Mouse (Mus musculus) fat pad, adult 2 months (tissue): ENCODE measurements around the gene Garem2.

ENCODE experiments used
- DNase-seq: peaks from one replicate; pipeline ENCODE4 v3.0.0-alpha.2; 2011; ENCODE audit warnings: low read depth, low spot score; ENCODE audit errors: extremely low read depth

The Garem2 gene

DNA sequence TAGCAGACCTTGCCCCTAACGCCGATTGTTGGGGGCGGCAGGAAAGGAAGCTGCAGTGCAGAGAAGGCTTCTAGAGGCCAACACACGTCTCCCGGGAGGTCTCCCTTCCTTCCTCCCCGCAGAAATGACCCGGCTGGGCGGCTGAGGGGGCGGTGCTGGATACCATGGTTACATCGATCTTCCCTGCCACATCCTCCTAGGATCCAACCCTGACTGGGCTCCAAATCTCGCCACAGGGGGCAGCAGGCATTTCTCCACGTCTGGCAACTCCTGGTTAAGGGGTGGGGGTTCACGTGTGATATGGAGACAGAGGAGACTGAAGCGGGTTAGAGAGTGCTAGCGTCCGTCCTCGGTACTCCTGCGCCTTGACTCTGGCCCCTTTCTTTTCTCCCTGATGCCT lies 6.2 kb downstream of the Garem2 start:
- no peak for DNase-seq

DNA sequence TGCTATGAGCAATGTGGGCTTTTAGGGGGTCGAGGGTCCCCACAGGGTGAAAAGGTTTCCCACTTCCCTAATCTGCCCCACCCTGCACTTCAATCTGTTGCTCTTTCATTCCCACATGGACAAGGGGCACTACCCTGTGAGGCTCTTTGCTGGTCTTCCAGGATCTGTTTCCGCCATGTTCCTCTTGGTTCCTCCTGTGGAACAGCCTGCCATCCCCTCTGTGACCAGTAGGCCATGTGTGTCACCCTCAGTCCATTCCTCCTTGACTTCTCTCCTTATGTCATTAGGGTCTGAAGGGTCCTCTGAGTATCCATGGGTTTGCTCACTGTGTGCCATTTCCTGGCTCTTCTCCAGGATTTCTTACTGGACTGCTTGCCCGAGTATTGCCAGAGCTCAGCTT lies 6.8 kb downstream of the Garem2 start:
- no peak for DNase-seq

DNA sequence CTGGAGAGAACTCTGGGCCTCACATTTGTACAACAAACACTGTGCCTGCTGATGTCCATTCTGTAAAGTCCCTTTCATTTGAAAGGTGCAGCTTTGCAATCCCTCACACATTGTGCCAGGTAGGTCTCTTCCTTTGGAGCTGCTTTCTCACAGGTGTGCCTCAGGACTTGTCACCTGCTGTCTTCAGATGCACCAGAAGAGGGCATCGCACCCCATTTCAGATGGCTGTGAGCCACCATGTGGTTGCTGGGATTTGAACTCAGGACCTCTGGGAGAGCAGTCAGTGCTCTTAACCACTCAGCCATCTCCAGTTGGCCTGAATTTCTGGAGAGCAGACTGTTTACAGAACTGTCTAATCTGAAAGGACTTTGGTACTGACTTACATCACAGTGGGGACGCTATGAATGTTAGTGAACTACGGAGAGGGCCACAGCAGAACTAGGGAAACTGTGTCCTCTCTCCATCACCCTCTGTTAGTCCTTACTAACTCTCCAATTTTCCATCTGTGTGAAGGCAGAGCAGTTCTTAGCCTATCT lies 7.6 kb downstream of the Garem2 start:
- no peak for DNase-seq

DNA sequence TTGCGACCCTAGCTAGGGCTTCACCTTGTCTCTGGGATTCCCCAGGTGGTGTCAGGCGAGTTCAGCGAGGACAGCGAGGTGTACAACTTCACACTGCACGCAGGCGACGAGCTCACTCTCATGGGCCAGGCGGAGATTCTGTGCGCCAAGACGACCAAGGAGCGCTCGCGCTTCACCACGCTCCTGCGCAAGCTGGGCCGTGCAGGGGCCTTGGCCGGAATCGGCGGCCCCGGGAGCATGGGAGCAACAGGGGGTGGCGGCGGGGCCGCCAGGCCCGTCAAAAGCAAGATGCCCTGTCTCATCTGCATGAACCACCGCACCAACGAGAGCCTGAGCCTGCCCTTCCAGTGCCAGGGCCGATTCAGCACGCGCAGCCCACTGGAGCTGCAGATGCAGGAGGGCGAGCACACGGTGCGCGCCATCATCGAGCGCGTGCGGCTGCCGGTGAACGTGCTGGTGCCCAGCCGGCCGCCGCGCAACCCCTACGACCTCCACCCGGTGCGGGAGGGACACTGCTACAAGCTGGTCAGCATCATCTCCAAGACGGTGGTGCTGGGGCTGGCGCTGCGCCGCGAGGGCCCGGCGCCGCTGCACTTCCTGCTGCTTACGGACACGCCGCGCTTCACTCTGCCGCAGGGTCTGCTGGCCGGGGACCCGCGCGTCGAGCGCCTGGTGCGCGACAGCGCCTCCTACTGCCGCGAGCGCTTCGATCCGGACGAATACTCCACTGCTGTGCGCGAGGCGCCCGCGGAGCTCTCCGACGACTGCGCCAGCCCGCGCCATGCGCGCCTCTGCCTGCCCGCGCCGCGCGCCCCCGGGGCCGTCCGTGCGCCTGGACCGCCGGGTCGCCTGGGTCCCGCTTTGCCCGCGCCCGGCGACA lies 9.2 kb downstream of the Garem2 start:
- no peak for DNase-seq

DNA sequence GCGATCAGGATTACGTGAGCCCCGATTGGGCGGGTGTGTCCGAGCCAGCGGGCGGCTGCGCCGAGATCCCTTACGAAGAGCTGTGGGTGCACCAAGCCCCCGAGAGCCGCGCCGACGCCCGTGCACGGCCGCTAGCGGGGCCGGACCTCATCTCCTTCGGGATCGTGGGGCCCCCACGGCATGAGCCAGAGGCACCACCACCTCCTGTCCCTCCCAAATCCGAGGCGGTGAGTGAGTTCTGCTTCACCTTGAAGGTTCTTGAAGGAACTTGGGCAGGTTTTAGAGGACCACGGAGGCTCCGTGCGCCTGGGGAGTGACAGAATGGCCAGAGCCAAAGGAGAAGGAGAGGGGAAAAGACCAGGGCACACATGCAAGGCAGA lies 9.8 kb downstream of the Garem2 start:
- no peak for DNase-seq

DNA sequence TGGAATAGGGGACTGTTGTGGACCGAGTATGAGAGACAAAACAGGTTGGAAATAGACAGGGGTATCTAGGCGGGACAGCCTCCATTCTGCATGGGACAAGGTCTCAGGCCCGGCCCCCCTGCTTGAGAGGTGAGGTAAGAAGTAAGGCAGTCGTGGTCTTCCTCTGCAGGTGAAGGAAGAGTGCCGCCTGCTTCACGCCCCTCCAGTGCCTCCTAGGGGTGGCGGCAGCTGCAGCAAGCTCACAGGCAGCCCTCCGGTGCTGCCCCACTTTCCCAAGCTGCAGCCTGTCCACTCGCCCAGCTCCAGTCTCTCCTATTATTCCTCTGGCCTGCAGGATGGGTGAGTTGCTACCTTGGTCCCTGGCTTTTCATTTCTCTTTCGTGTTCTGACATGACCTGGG lies 10.8 kb downstream of the Garem2 start:
- DNase-seq = no peak

DNA sequence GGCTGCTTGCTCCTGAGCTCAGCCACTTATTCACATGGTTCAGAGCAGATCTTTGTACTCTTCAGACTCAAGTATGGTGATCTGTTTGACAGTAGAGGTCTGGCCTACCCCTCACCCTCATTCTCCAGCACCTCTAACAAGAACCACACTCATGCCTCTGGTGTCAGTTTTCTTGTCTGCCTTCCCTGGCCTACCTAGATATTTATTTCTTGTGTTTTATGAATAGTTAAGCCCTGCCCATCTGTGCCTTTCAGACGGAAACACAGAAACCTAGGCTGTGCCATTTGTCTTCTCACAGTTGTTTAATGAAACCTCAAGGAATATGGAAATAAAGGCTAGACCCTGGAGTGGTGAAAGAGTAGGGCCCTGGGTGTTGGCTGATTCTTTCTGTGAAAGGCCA lies 13.1 kb downstream of the Garem2 start:
- DNase-seq = no peak

DNA sequence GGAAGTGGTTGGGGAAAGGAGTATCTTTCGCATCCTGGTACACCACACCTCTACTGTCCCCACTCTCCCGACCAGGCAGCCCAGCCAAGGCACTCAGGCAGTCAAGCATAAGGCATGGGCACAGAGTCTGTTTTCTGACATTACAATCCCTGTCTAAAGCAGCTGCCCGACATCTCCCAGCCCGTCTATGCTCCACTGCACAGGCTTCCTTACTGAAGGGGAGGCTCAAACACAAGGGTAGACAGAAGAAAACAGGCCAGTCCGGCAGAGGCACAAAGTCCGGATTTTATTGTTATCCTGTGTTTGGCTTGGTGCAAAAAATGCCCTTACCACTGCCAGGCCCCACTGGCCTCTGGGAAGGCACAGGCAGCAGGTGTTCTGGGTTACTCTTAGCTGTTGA lies 14.2 kb downstream of the Garem2 start:
- DNase-seq = no peak

DNA sequence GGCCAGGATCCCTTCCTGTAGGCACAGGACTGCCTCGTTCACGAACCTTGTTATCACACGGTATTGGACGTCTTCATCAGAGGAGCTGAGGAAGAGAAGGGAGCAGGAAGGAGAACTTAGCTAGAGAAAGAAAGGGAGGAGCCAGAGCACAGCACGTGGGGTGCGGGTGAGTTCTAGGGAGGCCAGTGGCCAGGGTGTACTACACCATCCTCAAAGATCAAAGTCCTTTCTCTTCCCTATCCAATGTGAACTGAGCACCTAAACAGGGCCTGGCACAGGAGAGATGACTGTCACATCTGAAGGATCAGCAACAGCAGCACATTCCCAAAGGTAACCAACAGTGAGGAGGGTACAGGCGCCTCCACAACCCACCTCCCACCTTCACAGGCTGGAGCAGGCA lies 15.1 kb downstream of the Garem2 start:
- no peak for DNase-seq

DNA sequence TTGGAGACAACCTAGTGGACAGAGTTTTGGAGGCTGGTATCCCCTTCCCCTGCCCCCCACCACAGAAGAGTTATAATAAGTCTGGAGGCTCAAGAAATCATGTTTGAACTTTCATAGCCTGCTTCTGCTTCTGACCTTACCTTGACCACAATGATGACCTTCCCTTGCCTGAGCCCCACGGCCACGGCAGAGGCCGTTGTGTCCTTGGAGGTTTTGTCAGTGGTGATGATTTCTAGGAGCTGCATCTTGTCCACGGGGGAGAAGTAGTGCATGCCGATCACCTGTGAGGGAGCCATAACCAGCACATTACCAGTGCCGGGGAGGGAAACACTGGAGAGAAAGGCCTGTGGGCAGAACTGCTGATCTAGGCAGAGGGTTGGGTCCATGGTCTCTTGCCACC lies 17.5 kb downstream of the Garem2 start:
- no peak for DNase-seq

DNA sequence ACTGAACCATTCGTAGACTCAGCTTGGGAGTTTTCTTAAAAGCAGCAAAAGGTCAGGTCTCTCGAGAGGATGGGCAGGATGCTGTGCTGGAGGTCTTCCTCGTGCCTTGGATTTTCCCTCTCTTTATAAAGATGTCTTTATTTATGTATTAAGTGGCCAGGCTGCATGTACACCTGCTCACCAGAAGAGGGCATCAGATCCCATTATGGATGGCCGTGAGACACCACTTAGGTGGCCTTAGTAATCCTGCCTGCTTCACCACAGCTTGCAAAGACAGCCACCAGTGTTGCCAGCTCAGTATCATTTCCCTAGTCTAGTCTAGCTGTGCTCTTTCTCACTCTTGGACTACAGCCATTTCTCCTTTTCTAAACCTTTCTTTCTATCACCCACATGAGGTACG lies 20.6 kb downstream of the Garem2 start:
- no peak for DNase-seq

DNA sequence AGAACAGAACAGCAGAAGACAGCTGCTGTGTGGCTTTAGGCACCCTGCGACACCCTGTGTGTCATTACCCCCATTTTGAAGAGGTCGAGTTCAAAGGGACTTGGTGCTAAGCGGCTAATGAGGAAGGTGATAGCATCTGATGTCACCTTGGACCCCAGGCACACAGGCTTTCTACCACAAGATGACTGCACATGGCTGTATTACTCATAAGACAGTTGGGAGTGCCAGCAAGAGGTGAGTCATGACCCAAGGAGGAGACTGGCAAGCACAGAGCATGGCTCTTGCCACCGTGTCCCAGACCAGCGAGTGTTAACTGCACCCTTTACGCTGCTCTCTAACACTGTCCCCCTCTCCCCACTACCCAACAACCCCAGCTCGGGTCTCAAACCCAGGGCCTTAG lies 21.8 kb downstream of the Garem2 start:
- no peak for DNase-seq

DNA sequence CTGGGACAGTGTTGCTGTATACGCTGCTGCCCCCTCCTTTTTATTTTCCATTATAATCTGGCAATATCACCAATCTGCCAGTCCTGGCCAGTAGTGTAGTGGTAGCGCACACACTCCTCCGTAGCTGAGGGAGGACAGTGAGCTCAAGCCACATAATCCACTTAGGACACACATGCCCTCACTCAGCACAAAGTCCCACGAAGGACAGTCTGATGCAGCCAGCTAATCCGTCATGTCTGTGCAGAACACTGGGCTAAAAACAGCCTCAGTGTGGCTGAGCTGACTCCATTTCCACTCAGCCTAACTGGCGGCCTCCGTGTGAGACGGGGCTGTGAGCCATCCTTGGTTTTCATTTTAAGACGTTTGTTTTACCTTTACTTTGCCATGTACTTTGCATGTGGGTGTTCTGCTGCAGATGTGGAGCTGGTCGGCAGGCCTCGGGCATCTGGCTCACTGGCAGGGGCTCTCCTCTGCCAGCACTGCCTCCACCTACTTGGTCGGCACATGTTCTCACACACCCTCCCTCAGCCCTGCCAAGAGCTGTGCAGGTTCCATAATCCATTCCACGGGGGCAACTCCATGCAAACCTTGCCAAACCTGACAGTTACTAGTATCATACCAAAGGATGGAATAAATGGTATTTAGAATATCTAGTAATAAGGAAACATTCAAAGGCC lies 23.1 kb downstream of the Garem2 start:
- no peak for DNase-seq

DNA sequence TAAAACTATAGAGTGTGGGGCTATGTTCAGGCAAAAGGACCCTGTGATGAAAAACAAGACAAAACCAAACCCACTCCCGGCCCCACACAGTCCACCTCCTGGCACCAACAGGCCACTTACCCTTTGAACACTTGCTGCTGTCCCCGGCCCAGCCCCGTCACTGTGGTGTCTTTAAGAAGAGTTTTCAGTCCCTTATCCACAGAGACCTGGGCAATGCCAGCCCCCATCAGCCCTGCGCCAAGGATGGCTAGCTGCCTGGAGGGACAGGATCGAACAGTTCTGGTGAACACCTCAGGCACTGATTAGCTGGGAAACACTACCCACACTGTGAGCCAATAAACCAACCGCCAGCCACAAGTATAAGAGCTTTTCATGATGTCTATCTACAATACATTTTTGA lies 23.7 kb downstream of the Garem2 start:
- no peak for DNase-seq

DNA sequence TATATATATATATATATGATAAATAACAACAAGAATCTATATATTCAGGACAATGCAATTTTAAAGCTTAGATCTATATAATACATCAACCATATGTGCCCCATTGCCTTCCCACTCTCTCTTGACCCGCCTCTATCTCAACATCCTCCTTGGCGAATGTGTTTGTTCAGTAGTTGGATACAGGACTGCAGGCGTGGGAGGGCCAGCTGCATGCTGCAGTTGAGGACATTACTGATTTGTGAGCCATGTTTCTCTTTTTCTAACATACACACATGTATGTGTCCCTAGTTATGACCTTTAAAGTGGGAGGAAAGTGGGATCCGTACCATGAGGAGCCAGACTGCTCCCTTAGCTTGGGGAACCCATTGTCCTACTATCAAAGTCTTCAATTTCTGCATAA lies 26.3 kb downstream of the Garem2 start:
- DNase-seq = no peak

DNA sequence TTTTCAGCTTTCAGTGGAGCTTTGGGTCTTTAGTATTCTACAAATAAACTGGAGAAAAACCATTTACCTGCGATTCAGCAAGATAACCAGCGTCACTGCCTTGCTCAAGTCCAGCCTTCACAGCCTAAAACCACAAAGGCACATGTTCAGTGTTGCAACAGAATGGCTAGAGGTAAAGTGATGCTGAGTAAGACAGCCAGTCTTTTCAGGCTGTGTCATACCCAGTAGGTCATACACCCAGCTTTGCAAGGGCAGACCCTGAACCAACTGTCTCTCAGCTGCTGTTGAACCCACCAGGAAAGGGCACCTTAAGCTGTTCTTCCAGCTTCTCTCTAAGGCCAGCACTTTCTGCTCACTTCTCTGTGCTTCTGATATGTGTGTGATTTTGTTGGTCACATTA lies 27.2 kb downstream of the Garem2 start:
- no peak for DNase-seq

DNA sequence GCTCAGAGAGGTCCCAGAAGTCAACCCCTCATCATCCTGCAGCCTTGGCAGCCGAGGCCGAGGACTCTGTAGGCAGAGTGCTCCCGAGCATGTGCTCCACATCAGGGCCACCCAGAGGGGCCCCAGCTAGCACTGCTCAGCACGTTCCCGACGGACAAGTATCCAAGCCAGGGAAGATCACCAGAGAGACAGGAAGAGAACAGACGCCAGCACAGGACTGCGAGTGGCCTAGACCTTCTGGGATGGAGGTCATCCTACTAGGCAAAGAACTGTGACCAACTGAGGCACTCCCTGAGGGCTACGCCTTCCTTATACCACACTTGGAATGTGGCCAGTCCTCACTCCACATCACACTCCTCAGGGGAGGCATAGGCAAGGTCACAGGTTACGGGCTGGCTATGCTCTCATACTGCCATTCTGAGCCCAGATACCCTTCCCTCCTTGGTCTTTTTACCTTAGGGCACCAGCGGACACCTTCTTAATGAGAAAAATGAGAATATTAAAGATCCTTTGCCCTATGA lies 30.8 kb downstream of the Garem2 start:
- no peak for DNase-seq

DNA sequence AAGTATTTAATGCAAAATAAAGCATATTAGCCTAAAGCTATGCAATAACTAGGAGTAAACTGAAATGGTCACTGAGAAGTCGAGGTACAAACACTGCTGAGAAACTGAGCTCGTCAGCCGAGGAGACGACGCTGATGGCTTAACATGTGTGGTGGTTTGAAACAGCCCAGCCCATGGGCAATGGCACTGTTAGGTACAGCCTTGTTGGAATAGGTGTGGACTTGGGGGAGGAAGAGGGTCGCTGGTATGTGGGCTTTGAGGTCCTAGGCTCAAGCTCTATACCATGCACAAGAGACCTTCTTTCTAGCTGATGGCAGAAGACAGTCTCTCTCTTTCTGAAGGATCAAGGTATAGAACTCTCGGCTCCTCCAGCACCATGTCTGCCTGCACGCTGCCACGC lies 32.3 kb downstream of the Garem2 start:
- no peak for DNase-seq

DNA sequence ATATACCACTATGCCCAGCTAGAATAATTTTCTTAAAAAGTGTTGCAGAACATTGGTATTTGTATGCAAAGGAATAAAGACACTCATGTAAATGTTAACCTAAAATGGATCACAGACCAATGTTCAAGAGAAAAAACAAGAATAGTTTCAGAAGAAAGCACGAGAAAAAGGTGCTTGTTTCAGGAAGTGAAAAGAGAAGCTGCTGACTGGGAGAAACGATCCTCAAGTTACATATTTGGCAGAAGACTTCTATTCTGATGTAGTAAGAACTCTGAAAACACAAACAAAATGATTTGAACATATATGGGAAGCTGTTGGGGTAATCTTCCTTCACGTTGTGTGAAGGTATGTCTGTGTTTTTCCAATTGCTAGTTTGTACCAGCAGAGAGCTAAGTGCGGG lies 33.2 kb downstream of the Garem2 start:
- DNase-seq = no peak

DNA sequence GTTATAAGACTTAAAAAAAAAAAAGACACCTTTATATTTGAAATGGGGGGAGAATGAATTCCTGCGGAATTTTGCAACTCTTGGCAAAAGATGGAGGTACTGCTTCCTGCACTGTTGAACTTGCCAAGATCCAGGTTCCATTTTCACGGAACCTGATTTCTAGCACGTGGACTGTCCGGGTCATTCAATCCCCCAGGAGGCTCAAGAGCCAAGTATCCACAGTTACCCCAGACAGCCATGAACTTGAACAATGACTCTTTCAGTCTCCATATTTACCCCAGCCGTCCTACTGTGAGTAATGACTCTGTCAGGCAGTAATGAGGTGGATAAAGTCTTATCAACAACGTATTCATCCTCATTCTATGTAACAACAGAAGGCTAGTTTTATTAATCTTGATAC lies 41.6 kb downstream of the Garem2 start:
- DNase-seq = no peak

DNA sequence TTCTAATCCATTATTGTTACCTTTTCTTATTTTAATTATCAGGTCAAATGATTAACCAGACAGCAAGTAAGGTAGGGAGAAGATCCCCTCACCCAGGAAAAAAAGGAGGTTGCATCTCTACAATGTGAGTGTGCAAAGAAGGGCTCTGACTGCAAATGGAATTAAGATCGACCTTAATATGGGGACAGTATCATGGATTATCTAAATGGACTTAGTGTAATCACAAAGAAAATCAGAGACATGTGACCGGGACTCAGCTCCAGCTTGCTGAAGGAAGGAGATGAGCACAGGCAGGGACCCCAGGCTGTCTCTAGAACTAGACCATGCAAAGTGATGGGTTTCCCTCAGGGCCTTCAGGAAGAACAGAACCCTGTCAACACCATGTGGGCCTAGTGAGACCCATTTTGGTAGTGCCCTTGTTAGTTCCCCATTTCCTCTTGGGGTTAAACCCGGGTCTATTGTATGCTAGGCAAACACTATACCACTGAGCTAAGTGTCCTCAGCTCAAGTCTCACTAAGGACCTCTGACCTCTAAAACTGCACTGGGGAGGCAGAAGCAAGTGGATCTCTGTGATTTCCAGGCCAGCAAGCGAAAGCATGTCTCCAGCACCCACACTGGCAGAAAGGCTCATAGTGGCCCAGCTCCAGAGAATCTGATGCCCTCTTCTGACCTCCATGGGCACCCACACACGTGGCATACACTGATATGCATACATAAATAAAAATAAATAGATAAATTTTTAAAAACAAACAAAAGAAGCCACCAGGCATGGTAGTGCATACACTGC lies 43.4 kb downstream of the Garem2 start:
- DNase-seq = no peak
